Mouse (Mus musculus) forebrain, embryonic 16.5 days (tissue): ENCODE data around the gene Hmces. TPM values are rescaled to one million over a fixed set of nuclear protein-coding genes. Genes with fewer than 3 reads are reported as not detected.

ENCODE experiments used
- ATAC-seq: fragments of 200-750 bp; cut with Nextera tagmentation; 2 replicates; pipeline ENCODE4 v1.8.0; 2017; ENCODE audit warnings: mild to moderate bottlenecking, moderate library complexity
- H3K27ac ChIP-seq: fragments of 300-500 bp; sonication (generic); 2 replicates; pipeline ENCODE4 v1.5.1; 2014; ENCODE audit warnings: low read length, control low read depth
- H3K27me3 ChIP-seq: fragments of 300-500 bp; sonication (generic); replicated peaks from 2 replicates; pipeline ENCODE4 v1.6.1; 2014; ENCODE audit warnings: low read length; ENCODE audit not compliant: control insufficient read depth, insufficient read depth
- H3K36me3 ChIP-seq: fragments of 300-500 bp; sonication (generic); 2 replicates; pipeline ENCODE4 v1.6.1; 2014; ENCODE audit not compliant: control insufficient read depth, insufficient read depth
- H3K4me1 ChIP-seq: fragments of 300-500 bp; sonication (generic); replicated peaks from 2 replicates; pipeline ENCODE4 v1.6.1; 2014; ENCODE audit warnings: low read length; ENCODE audit not compliant: control insufficient read depth, insufficient read depth
- H3K4me2 ChIP-seq: fragments of 300-500 bp; sonication (generic); 2 replicates; pipeline ENCODE4 v1.6.1; 2014; ENCODE audit warnings: mild to moderate bottlenecking, low read length, control low read depth
- H3K4me3 ChIP-seq: fragments of 300-500 bp; sonication (generic); replicated peaks from 2 replicates; pipeline ENCODE4 v1.5.1; 2014; ENCODE audit warnings: mild to moderate bottlenecking, low read length, control low read depth
- H3K9ac ChIP-seq: fragments of 300-500 bp; sonication (generic); replicated peaks from 2 replicates; pipeline ENCODE4 v1.6.1; 2014; ENCODE audit warnings: low read depth, low read length, control low read depth
- H3K9me3 ChIP-seq: fragments of 300-500 bp; sonication (generic); 2 replicates; pipeline ENCODE4 v1.6.1; 2016; ENCODE audit warnings: low read length; ENCODE audit not compliant: control insufficient read depth
- WGBS: fragments of 180-500 bp; shearing (Covaris S2); extraction: QIAGEN DNeasy Blood & Tissue Kit; methylation state at CpG from one replicate; pipeline ENCODE4 v1.1.7; 2014; 5-methylcytosine and 5-hydroxymethylcytosine counted together
- polyA plus RNA-seq: library from polyadenylated mRNA; unstranded; fragments of >200 nt; fragmentation: Nextera tagmentation; extraction: Ambion mirVana; gene quantifications from 2 replicates; pipeline ENCODE4 v1.2.1, GENCODE M21; 2015

Hmces gene
- polyA plus RNA-seq, 1 experiment from 2014 or later: 62.9 TPM

- no peaks in the 10 kb centered on the region for H3K9me3 ChIP-seq
- H3K36me3 ChIP-seq: no peaks in the 10 kb centered on the region
- H3K27me3 ChIP-seq: no peaks in the 10 kb centered on the region
- no peak overlapping the region for H3K4me3 ChIP-seq
- WGBS: 89% methylated on average over 7 of the region's 7 CpGs
- no peak overlapping the region for H3K27ac ChIP-seq
- no peak overlapping the region for H3K9ac ChIP-seq
- no peak overlapping the region for H3K4me2 ChIP-seq
- no peak for ATAC-seq
- no peaks in the 10 kb centered on the region for H3K4me1 ChIP-seq
Observed at GRCm38 (mm10) chr6:87875562-87875961, 38.2 kb upstream of the Hmces start.

DNA sequence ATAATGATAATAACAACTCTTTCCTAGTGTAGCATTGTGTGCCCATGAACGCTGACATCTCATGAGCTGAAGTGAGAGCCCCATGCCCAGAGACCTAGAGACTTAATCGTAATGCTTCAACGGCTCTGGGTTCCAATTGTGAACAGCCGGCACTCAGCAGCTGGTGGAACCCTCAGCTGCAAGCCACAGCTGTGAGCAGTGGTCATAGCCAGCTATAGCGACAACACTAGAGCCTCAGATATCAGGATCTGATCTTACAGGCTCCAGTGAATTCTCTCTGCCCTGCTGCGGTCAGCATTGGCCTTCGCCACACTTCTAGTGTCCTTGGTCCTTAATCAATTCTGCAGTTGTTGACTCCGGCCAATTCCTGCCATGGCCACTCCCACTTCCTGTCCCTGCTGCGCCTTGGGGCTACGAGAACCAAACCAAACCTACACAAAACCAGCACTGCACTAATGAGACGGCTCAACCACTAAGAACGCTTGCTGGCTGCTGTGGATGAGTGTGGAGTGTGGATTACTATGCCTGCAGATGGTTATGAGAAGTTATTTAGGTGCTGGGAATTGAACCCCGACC is 37.6 kb upstream of the Hmces start:
- 83% methylated on average over 13 of the region's 13 CpGs for WGBS

GRCm38 (mm10) chr6:87879010-87879409 is 34.7 kb upstream of the Hmces start:
- H3K4me1 ChIP-seq: no peaks in the 10 kb centered on the region
- ATAC-seq: no peak
- H3K27me3 ChIP-seq: no peaks in the 10 kb centered on the region
- H3K9me3 ChIP-seq: no peaks in the 10 kb centered on the region
- H3K4me3 ChIP-seq: no peak overlapping the region
- 69% methylated on average over 4 of the region's 4 CpGs for WGBS
- no peak overlapping the region for H3K4me2 ChIP-seq
- H3K27ac ChIP-seq: no peak overlapping the region
- H3K9ac ChIP-seq: no peak overlapping the region
- no peaks in the 10 kb centered on the region for H3K36me3 ChIP-seq

More for the DNA sequence above, 37.6 kb upstream of the Hmces start:
- Histone ChIP-seq H3K9me3 (no peaks in the 10 kb centered on the region), H3K4me2 (no peak overlapping the region), H3K27me3 (no peaks in the 10 kb centered on the region), H3K36me3 (no peaks in the 10 kb centered on the region), H3K9ac (no peak overlapping the region), H3K4me1 (no peaks in the 10 kb centered on the region), H3K27ac (no peak overlapping the region), H3K4me3 (no peak overlapping the region)
- no peak for ATAC-seq

DNA sequence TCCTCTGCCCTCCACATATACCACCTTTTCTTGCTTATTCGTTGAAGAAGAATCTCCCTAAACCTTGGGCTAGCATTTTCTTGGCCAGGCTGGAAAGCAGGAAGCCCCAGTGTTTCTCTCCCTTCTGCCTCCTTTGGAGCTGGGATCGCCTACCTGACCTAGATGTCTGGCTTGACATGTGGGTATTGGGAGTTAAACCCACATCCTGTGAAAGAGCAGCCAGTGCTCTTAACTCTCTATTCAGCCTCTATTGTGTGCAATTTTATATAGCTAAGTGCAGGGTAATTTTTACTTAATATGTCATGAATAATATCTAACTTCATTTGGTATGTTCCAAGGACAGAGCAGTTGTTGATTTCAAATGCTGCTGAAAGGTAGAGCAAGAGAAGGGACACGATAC is 34.1 kb upstream of the Hmces start:
- no peaks in the 10 kb centered on the region for H3K27me3 ChIP-seq
- no peak for ATAC-seq
- no peak overlapping the region for H3K27ac ChIP-seq
- no peaks in the 10 kb centered on the region for H3K36me3 ChIP-seq
- no peak overlapping the region for H3K4me3 ChIP-seq
- H3K9ac ChIP-seq: no peak overlapping the region
- 71% methylated on average over 3 of the region's 3 CpGs for WGBS
- no peak overlapping the region for H3K4me2 ChIP-seq
- no peaks in the 10 kb centered on the region for H3K4me1 ChIP-seq
- H3K9me3 ChIP-seq: no peaks in the 10 kb centered on the region

GRCm38 (mm10) chr6:87882221-87882620 is 31.5 kb upstream of the Hmces start:
- H3K27me3 ChIP-seq: no peaks in the 10 kb centered on the region
- no peaks in the 10 kb centered on the region for H3K36me3 ChIP-seq
- 83% methylated on average over 3 of the region's 3 CpGs for WGBS
- H3K4me1 ChIP-seq: peaks cover under 1% of the 10 kb centered on the region; the same call in 1 of the 2 replicates
- H3K9ac ChIP-seq: no peak overlapping the region
- no peaks in the 10 kb centered on the region for H3K9me3 ChIP-seq
- no peak overlapping the region for H3K4me3 ChIP-seq
- H3K4me2 ChIP-seq: no peak overlapping the region
- H3K27ac ChIP-seq: no peak overlapping the region
- no peak for ATAC-seq

GRCm38 (mm10) chr6:87882816-87883215 is 30.9 kb upstream of the Hmces start:
- WGBS: 58% methylated on average over 4 of the region's 4 CpGs
- Histone ChIP-seq H3K4me1 (peaks cover 3% of the 10 kb centered on the region; the same call in 1 of the 2 replicates), H3K36me3 (no peaks in the 10 kb centered on the region), H3K27ac (no peak overlapping the region), H3K4me2 (no peak overlapping the region), H3K9me3 (no peaks in the 10 kb centered on the region), H3K4me3 (no peak overlapping the region), H3K9ac (no peak overlapping the region), H3K27me3 (no peaks in the 10 kb centered on the region)
- peak; percentile 61 for ATAC-seq

GRCm38 (mm10) chr6:87886721-87887120 is 27.0 kb upstream of the Hmces start:
- no peak overlapping the region for H3K9ac ChIP-seq
- 92% methylated on average over 1 of the region's 1 CpGs for WGBS
- peaks cover 6% of the 10 kb centered on the region; the same call in 1 of the 2 replicates for H3K36me3 ChIP-seq
- no peaks in the 10 kb centered on the region for H3K9me3 ChIP-seq
- H3K4me3 ChIP-seq: no peak overlapping the region
- no peaks in the 10 kb centered on the region for H3K27me3 ChIP-seq
- no peak overlapping the region for H3K4me2 ChIP-seq
- H3K4me1 ChIP-seq: peaks cover 12% of the 10 kb centered on the region
- no peak for ATAC-seq
- H3K27ac ChIP-seq: no peak overlapping the region

GRCm38 (mm10) chr6:87887594-87888233 is 26.0 kb upstream of the Hmces start, which contains the start of gene Copg1:
Gene Copg1, plus strand, starts transcription at chr6:87887814.
- Histone ChIP-seq H3K27me3 (no peaks in the 10 kb centered on the region), H3K4me1 (peaks cover 12% of the 10 kb centered on the region), H3K9ac (peak within 1 kb of the TSS; percentile 87), H3K4me3 (peak within 1 kb of the TSS; percentile 84), H3K9me3 (no peaks in the 10 kb centered on the region), H3K36me3 (peaks cover 6% of the 10 kb centered on the region; the same call in 1 of the 2 replicates), H3K4me2 (peak within 1 kb of the TSS; percentile 92), H3K27ac (peak within 1 kb of the TSS; percentile 80)
- whole genome bisulfite sequencing: under 1% methylated on average over 31 of the region's 31 CpGs
- peak; percentile 94 for ATAC-seq

GRCm38 (mm10) chr6:87893931-87894330 is 19.8 kb upstream of the Hmces start:
- Histone ChIP-seq H3K36me3 (peaks cover 22% of the 10 kb centered on the region), H3K9ac (no peak overlapping the region), H3K4me3 (no peak overlapping the region), H3K4me1 (peaks cover 2% of the 10 kb centered on the region), H3K9me3 (no peaks in the 10 kb centered on the region), H3K4me2 (no peak overlapping the region), H3K27me3 (no peaks in the 10 kb centered on the region), H3K27ac (no peak overlapping the region)
- 89% methylated on average over 7 of the region's 7 CpGs for WGBS
- ATAC-seq: no peak
